Comparison of ENCODE assay signal across 8 mouse cellular contexts in genomic region chr8:12927204-12927983, GRCm38 (mm10). TPM values are rescaled to one million over a fixed set of nuclear protein-coding genes. Genes with fewer than 3 reads are reported as not detected.
DNase-seq lines count a peak whose midpoint lies in the region; ATAC-seq and TF ChIP-seq lines count a peak whose summit lies in the region.

No protein-coding gene starts in this region.

- TF ChIP-seq CTCF in layer of hippocampus, adult 2 months (conservative IDR thresholded peaks at IDR 0.05): peak; percentile 83

- ATAC-seq in heart, embryonic 16.5 days (replicated peaks; ENCODE audit: extremely low read depth, insufficient read depth, low FRiP score): no peak
- ATAC-seq in megakaryocyte progenitor cell, adult 5-6 weeks (replicated peaks; ENCODE audit: poor library complexity): peak; percentile 70

- no peaks in the 10 kb centered on the region for H3K9me3 ChIP-seq in heart, embryonic 16.5 days (replicated peaks; ENCODE audit: control insufficient read depth, low read length)

- H3K27ac ChIP-seq in layer of hippocampus, adult 2 months: peak overlapping the region; percentile 79
- no peak overlapping the region for H3K27ac ChIP-seq in heart, embryonic 16.5 days (ENCODE audit: low read length)

- WGBS in heart, embryonic 16.5 days: 56% methylated on average over 7 of the region's 7 CpGs

- peak overlapping the region; percentile 35 for H3K4me3 ChIP-seq in layer of hippocampus, adult 2 months
- H3K4me3 ChIP-seq in heart, embryonic 16.5 days (ENCODE audit: low read length): peak overlapping the region; percentile 30

- H3K4me2 ChIP-seq in heart, embryonic 16.5 days (ENCODE audit: low read depth, low read length): peak overlapping the region; percentile 28

- H3K4me1 ChIP-seq in heart, embryonic 16.5 days (ENCODE audit: control insufficient read depth, insufficient read depth, low read length): no peaks in the 10 kb centered on the region

- H3K9ac ChIP-seq in heart, embryonic 16.5 days (ENCODE audit: low read length): no peak overlapping the region

- H3K27me3 ChIP-seq in heart, embryonic 16.5 days (ENCODE audit: control insufficient read depth, insufficient read depth, low read length): 0 out of 2 replicates have a peak, but pooled peaks cover 2% of the 10 kb centered on the region

- peak in 1 of 2 experiments; percentile 63 for DNase-seq in layer of hippocampus, adult 2 months (ENCODE audit: low spot score in 2 of 2)
- DNase-seq in layer of hippocampus, adult 9-11 months: no peak
- DNase-seq in adrenal gland, adult 8-10 months: peak; percentile 44
- DNase-seq in embryo, embryonic 11 days: peak; percentile 78
- peak; percentile 90 for DNase-seq in kidney, postnatal 10 days
- DNase-seq in testis, postnatal 10 days (ENCODE audit: low spot score): peak; percentile 86

- H3K36me3 ChIP-seq in heart, embryonic 16.5 days (ENCODE audit: control insufficient read depth, insufficient read depth): no peaks in the 10 kb centered on the region

RNA-seq across cellular contexts. Expression of gene Mcf2l, which starts 53.8 kb away (rescaled TPM):
- total RNA-seq in layer of hippocampus, adult 2 months (2021): 100 to 1,000 TPM; 225 to 238 TPM
- total RNA-seq in adrenal gland, adult 8-10 months (2022): 10 to 100 TPM; 21.8 to 48.2 (median 31.7) TPM
- polyA plus RNA-seq in heart, embryonic 16.5 days (2015; fragmentation: Nextera tagmentation; extraction: Ambion mirVana): 11.0 and 11.1 TPM in 2 replicates
- total RNA-seq in megakaryocyte progenitor cell, adult 5-6 weeks (2015): 7.6 and 8.8 TPM in 2 replicates
- 19.9 and 20.2 TPM in 2 replicates for total RNA-seq in megakaryocyte progenitor cell, adult 5-6 weeks (2017)

Comparison
In these comparisons a context has a peak if more than half of its experiments do, and no peak if none do; other contexts are left out.
1. RNA of gene Mcf2l, which starts 53.8 kb away (total RNA-seq): 225 to 238 TPM in layer of hippocampus, adult 2 months; 21.8 to 48.2 TPM in adrenal gland, adult 8-10 months and 7.6 to 20.2 TPM in megakaryocyte progenitor cell, adult 5-6 weeks; every median in the first group is over 4 times any median in the second.